Mouse (Mus musculus) hematopoietic stem cell, adult 5-6 weeks (primary cell): ENCODE data around the gene Iqgap2. TPM values are rescaled to one million over a fixed set of nuclear protein-coding genes. Genes with fewer than 3 reads are reported as not detected.
A peak's percentile ranks its signal among the peaks of the same experiment; 100 is the strongest.

Source experiments
- ATAC-seq, 2 experiments: fragments of 125-278 bp in 1 of 2; replicated peaks in 1 of 2; 2 replicates each; pipeline ENCODE4 v1.8.0; 2016 to 2017; ENCODE audit warnings: inconsistent platforms in 2 of 2, mild to moderate bottlenecking in 2 of 2, moderate number of reproducible peaks in 2 of 2, low read depth in 1 of 2, moderate TSS enrichment in 1 of 2; ENCODE audit not compliant: low FRiP score in 2 of 2, poor library complexity in 2 of 2, severe bottlenecking in 2 of 2, insufficient read depth in 1 of 2, low TSS enrichment in 1 of 2
- total RNA-seq: library from RNA; stranded (forward); fragments of 172-1452, 232-1000 nt; gene quantifications from 2 replicates; pipeline ENCODE4 v1.2.3, GENCODE M21; 2017

Gene Iqgap2
- total RNA-seq, 1 experiment from 2014 or later, result 234 TPM

DNA sequence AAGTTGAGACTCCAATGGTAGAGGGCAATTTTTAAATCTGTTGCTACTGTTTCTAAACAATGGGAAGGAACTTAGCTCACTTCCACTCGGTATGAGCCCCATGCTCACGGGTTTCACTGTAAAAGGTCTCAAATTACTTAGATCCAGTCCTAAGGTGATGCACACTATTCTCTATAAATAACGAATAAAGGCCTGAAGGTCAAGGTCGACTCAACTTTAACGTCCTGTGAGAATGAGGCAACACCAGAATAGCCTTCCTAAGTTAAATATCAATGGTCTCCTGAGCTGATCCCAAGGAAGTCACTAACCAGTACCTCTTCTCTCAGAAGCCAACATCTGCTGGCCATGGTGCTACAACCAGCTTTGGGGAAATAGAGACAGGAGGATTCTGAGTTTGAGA, 45.4 kb downstream of the Iqgap2 start:
- no peak for ATAC-seq

DNA sequence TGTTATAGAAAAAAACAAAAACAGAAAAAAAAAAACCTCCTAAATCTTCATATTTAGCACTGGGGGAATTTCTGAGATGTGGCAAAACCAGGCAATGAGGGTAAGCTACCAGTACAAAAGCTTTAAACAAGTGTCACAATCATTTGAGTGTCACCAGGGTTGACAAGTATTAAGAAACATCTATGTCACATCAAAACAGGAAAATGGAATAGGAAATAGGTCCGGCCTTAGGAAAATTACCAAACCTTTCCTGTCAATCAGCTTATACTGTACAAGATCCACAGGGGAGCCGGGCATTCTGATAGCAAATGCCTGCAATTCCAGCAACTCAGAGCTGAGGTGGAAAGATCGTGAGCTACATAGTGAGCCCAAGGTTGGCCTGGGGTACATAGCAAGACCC, 46.8 kb downstream of the Iqgap2 start:
- ATAC-seq, result peak in 1 of 2 experiments; percentile 34; a peak in 1 of 4 replicates

DNA sequence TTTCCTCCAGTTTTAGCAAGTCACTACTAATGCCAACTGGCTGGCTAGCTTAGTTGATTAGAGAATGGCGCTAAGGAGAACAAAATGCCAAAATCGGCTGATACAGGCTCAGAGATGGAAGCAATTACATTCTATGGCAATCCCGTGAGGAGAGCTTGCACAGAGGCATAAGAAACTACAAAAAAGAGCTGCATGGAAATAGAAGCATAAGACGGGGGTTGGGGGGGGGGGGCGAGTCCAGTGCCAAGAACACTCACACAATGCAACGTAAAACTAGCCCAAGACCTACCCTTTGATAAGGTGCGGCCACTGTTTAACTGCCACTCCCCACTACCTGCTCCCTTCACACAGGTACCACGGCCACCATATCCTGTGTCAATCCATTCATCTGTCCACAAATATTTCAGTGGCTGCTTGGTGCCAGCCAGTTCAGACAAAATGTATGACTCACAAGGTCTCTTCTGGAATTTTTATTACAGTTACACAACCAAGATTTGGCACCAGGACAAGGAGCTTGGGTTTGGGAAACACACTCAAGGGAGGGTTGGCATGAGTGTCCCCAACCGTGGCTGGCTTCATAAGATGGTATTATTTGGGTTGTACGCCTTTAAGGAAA, 48.2 kb downstream of the Iqgap2 start:
- no peak for ATAC-seq

DNA sequence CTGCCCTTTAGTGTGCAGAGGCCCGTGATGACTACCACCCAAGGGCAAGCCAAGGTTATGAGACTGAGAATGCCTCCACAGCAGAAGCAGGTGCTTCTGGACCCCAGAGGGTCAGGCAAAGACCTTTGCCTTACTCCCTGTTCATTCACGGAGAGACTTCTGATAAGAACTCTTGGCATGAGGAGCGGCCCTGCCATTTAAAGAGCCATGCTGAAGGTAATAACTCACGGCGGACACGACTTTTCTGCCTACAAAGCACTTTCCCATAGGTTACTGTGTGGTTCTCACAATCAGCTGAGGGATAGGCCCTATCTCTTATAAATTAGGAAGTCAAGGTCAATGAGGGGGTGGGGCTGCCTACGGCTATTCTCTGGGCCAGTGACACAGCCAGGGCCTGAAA, 48.9 kb downstream of the Iqgap2 start:
- no peak for ATAC-seq

DNA sequence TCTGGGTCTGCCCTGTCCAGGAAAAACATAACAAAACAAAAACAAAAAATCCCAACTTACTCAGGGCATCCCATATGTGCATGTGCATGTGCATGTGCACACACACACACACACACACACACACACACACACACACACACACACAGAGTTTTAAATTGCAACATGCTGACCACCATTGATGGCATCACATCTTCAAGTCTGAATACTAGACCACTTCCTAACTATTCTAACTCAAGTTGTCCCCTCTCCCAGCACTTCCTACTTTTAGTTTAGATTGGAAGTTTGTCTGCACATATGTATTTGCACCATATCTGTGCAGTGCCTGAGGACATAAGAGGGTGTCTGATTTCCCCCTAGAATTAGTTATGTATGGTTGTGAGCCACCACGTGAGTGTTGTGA, 49.8 kb downstream of the Iqgap2 start:
- ATAC-seq, result no peak; a peak in 1 of 4 replicates

DNA sequence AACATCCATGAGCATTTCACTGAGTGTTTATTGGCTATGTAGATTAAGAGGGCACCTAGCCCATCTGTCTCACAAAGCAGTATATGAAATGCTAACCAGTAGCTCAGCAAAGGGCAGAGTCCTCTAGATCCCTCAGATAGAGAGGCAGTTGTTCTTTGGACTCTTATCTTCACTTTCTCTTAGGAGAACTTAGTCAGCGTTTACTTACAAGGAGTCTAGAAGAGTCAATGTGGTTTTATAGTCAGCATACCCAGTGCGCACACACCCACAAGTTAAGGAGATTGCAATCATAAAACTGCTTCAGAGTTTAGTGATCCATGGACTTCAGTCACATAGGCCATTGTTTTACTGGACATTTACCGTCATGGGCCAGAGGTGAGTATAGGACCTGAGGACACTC, 54.8 kb downstream of the Iqgap2 start:
- ATAC-seq, result no peak

DNA sequence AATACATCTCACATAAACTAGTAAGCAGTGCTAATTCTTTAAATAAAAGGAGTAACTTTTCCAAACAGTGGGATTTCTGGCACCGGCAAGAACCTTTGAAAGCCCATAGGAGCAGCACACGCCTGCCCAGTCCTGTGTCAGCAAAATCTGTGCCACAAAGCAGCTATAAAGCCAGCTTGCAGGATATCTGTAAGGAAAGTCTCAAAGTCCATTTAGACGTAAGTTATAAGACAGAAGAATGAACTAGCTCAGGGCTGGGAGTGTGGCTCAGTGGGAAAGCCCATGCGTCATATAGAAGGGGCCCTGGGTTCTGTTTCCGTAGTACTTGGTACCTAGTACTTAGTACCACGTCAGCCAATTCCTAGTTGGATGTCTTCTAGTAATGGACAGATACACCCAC, 58.2 kb downstream of the Iqgap2 start:
- no peak for ATAC-seq

DNA sequence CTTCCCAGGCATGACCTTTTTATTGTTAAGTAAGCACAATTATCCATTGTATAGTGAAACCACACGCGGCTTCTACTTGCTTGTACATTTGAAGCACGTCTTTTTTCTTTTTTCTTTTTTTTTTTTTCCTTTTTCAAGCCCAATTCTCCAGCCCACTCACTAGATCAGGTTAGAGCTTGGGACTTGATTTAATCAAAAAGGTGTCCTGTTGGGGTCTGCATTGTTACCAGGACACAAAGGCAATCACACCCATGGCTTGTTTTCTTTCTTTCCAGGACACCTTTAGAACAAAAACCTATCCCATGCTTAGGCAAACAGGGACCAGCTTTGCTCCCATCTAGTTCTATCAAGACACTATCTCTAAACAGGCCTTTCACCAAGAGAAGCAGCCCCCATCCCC, 59.0 kb downstream of the Iqgap2 start:
- no peak for ATAC-seq

DNA sequence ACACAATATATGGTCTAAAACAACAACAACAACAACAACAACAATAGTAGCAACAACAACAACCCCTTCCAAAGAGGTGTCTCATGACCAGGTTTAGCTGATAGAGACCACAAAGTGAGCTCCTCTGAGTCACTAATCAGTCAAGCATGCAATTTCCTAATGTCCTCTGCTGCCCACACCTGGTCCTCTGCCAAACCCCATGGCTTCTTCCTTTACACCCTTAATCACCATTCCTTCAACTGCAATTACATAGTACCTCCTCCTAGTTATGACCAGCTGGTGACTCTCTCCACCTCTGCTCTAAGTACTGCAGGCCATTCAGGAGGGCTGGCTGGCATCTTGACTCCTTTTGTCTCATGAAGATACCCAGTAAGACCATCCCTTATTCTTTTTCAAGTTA, 60.0 kb downstream of the Iqgap2 start:
- no peak; a peak in 1 of 4 replicates for ATAC-seq

DNA sequence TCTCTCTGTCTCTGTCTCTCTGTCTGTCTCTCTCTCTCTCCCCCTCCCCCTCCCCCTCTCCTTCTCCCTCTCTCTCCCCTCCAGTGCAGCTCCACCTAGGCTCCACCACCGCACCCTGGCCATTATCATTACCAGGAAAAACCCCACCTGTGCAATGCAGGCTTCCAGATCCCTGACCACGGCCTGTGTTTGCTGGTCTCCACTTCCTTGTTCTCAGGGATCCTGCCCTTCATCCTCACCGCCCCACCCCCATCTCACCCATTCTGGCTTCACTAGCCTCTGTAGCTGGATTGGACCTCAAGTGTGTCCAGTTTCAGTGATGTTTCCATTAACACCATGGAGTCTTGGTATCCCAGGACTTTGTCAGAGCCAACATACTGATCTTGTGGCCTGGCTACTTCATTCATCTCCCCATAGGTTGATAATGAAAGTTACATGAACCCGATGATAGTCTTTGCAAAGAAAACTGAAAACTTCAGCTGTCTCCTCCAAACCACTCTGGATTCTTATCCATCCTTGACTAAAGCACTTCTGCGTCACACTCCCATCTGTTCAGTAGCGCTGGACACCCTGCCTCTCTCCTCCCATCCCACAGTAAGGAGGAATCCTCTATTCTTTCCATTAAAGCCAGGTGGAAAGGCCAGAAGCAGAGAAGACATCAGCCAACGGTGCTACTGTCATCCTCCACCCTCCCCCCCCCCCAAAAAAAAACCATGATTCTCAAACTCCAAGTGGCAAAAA, 62.1 kb downstream of the Iqgap2 start:
- no peak for ATAC-seq

DNA sequence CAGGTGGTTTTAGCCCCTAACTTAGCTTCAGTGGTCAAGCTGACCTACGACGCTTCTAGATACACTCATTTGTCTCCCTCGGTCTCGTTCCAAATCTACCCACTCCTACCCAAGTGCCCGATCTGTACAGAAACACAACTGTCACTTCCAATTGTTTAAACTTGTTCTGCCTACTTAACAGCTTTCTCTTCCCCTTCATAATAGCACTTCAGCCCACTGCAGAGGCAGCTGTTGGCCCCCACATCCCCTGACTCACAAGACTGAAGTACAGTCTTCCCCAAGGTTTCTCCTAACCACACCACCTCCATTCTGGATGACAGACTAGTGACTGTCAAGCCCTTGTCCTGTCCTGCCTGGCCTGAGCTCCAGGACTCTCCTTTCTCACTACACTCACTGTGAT, 63.1 kb downstream of the Iqgap2 start:
- ATAC-seq, result no peak

DNA sequence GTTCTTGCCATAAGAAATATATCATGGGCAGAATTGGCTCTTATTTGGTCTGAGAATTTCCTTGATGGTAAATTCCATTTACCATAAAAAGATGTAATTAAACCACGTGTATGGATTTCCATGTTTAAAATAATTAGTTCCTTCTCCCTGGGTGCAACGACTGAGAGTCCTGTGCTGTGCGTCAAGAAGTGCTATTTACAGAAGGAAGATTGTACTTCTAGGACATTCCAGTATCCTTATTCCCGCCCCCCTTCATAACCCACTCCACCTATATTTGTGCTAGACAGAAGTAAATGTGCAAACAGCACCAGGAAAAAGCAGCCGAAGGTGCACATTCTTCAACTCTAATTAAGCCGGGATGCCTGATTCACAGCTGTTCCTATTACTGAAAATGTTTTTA, 65.5 kb downstream of the Iqgap2 start:
- ATAC-seq, result no peak

DNA sequence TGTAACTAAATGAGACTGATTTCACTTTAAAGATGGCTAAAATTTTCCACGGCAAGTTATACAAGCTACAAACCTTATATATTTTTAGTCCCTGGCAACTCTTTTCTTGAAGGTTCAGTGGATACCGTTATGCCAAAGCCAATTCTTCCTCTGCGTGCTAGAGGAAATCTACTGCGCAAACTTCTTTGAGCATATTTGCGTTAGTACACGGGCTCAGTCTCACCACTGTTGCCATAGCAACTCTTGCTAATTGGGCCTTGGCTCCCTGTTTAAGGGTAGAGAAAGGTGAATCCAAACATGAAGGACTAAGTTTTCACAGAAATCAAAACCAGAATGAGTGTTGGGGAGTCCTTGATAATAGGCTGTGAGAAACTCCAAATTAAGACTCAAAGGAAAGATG, 68.8 kb downstream of the Iqgap2 start:
- no peak for ATAC-seq

DNA sequence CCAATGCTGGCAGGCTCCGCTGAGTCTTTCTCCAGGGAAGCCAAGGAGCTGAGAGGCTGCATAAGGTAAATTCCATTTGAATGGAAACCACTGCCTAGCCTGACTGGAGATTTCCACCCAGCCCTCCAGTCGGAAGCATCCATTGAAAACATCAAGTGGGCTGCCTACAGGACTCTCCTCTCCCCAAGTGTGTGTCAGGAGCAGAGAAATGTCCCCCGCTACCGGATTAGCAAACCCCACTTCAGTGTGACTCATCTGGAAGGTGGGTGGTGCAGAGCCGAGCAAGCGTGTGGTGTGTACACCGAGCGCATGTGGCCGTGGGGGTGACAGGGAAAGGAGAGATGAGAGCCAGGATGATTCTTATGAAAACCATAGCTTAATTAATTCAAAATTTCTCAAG, 71.7 kb downstream of the Iqgap2 start:
- ATAC-seq, result no peak

DNA sequence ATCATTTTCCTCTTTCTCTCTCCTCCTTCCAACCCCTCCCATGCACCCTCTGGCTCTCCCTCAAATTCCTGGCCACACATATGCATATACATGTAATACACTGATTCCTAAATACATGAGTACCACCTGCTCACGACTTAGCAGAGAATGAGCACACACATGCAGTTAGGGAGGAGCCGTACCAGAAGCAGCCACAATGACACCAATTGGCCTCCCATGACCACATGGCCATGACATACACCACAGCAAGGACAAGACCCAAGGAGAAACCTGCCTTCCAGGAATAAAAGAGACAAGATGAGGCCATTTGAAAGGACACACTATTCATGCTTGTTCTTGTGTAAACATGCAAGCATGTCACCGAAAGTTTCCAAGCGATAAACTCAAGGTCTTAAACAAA, 72.8 kb downstream of the Iqgap2 start:
- no peak for ATAC-seq

DNA sequence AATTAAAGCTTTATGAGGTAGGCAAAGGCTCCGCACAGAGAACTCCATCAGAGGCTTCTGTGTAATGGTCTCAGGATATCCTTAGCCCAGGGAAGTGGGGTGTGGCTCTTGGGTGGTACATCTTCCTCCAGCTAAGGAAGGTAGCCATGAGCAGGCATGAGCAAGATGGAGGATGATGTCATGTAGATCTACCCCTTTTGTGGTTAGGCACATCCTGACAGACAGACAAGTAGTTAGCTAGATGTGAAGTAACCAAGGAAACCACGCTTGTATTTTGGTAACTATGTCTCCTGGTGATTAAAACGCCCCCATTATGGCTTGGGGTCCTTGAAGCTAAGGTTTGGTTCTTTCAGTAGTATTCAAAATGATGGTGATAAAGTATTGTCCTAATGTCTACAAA, 78.1 kb downstream of the Iqgap2 start:
- ATAC-seq, result peak in 1 of 2 experiments; percentile 57; a peak in 2 of 4 replicates

DNA sequence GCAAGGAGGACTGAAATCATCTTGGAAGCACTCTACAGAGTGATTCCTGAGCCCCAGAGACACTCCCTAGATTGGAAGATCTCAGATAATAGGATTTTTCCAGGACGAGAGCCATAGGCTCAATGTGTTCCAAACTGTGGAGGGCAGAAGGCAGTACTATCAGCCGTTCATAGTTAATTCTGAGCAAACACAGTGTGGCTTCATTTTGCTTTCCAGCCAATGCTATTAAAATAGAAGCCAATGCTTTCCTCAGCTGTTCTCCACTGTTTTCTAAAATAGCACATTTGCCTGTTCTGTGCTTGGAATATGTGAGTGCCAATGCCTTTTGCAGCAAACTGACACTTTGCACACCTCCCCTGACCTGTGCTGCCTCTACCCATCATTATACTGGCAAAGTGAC, 80.9 kb downstream of the Iqgap2 start:
- no peak for ATAC-seq

DNA sequence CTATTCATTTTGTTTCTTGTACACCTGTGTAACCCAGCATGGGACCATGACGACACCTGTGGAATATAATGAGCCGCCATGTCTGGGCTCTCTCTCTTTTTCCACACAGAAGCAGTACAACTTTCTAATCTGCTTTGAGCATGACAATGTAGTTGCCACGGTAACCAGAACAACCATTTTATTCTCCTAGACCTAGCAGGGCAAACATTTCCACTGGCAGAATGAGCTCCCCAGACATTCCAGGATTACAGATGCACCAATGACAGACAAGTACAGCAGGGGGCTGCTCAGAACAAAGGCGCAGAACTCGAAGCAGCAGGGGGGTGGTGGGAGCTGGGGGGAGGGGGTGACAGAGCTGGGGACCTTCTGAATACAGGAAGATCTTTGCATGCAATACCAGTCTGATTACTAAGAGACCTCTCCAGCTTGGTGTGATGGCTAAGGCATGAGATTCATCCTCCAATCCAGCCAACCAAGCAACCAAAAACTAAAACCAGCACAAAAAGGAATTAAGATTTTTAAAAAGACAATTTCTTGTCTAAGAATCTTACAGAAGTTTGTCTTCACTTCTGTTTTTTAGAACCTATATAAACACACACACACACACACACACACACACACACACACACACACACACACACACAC, 84.5 kb downstream of the Iqgap2 start:
- no peak for ATAC-seq
